ENCODE assay signal across 14 mouse cellular contexts in the genomic region with DNA sequence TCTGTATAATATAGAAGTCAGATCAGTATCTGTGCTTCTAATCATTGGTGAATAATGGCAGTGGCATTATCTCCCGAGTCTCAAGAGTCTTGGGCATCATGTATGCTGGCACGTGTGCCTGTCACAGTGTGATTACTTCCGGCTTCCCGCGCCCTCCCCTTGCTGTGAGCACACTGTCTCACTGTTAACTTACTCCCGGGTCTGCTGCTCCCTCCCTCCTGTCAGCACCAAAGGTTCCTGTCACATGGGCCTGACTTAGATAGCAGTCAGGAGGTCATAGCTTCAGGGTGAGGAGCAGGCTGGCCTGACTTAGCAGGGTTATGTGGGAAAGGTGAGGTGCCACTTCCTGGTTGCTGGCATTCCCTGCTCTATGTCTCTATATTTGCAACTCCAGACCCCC.
DNase-seq lines count a peak whose midpoint lies in the region; ATAC-seq and TF ChIP-seq lines count a peak whose summit lies in the region.
"Had no signal": no experiment of that assay in that cellular context is flagged by ENCODE, and none has a peak within 500 bp of the region (broad histone marks: within the 10 kb centered on the region; RNA-seq: fewer than 3 reads in every experiment).

No protein-coding gene starts in this region.

- no peak for TF ChIP-seq POLR2A in cerebellum, adult 2 months (IDR thresholded peaks at IDR 0.05; ENCODE audit: borderline replicate concordance, insufficient read depth, low read length)

- H3K4me3 ChIP-seq in lung, embryonic 16.5 days (ENCODE audit: low read length), result no peak overlapping the region
- no peak overlapping the region for H3K4me3 ChIP-seq in cerebellum, adult 2 months (replicated peaks; ENCODE audit: insufficient read depth, low read depth, low read length)
- H3K4me3 ChIP-seq: erythroblast, embryonic 14.5 days; midbrain, embryonic 12.5 days had no signal

- ATAC-seq in lung, embryonic 16.5 days (ENCODE audit: low read depth), result 0 out of 2 replicates have a peak, but pooled peaks have one; percentile 38
- peak; percentile 32; the same call in 1 of the 2 replicates for ATAC-seq in neutrophil, adult 5-6 weeks (ENCODE audit: extremely low read depth, insufficient number of reproducible peaks, low FRiP score, poor library complexity, severe bottlenecking)

- WGBS in lung, embryonic 16.5 days, result 31% methylated on average over 6 of the region's 6 CpGs
- 31% methylated on average over 6 of the region's 6 CpGs for WGBS in cerebellum, adult 2 months

- no peak overlapping the region for H3K27ac ChIP-seq in lung, embryonic 16.5 days (ENCODE audit: low read length)
- no peak overlapping the region for H3K27ac ChIP-seq in cerebellum, adult 2 months (ENCODE audit: insufficient read depth, low read length)
- H3K27ac ChIP-seq: kidney, postnatal 0 days; midbrain, embryonic 12.5 days had no signal

- H3K9ac ChIP-seq in lung, embryonic 16.5 days (ENCODE audit: low read length), result no peak overlapping the region
- H3K9ac ChIP-seq: midbrain, embryonic 12.5 days had no signal

- H3K9me3 ChIP-seq in lung, embryonic 16.5 days (ENCODE audit: control insufficient read depth, low read length), result no peaks in the 10 kb centered on the region
- H3K9me3 ChIP-seq: midbrain, embryonic 12.5 days had no signal

- DNase-seq in embryo, embryonic 10 days (ENCODE audit: low spot score), result peak; percentile 43
- DNase-seq in embryo, embryonic 11 days, result no peak
- DNase-seq in lung, postnatal 14 days, result no peak
- peak; percentile 45 for DNase-seq in liver
- no peak for DNase-seq in frontal cortex, postnatal 25 days (ENCODE audit: low spot score in 2 of 2)
- DNase-seq in cerebellum, adult 2 months, result no peak
- DNase-seq: cerebellum, postnatal 14 days; gastrocnemius, postnatal 10 days; spleen, adult 18-20 months had no signal

- no peaks in the 10 kb centered on the region for H3K27me3 ChIP-seq in lung, embryonic 16.5 days (ENCODE audit: control insufficient read depth, insufficient read depth, low read depth, low read length)
- H3K27me3 ChIP-seq in cerebellum, adult 2 months (ENCODE audit: control insufficient read depth, insufficient read depth, low read length), result no peaks in the 10 kb centered on the region
- H3K27me3 ChIP-seq: midbrain, embryonic 12.5 days had no signal

- H3K36me3 ChIP-seq in lung, embryonic 16.5 days (ENCODE audit: control insufficient read depth, insufficient read depth, low read length), result no peaks in the 10 kb centered on the region
- H3K36me3 ChIP-seq: midbrain, embryonic 12.5 days had no signal

- H3K4me2 ChIP-seq in lung, embryonic 16.5 days (ENCODE audit: low read depth, low read length), result no peak overlapping the region
- H3K4me2 ChIP-seq: midbrain, embryonic 12.5 days had no signal

- no peak for TF ChIP-seq CTCF in cerebellum, adult 2 months (IDR thresholded peaks at IDR 0.05; ENCODE audit: borderline replicate concordance, insufficient read depth, low read depth, low read length)

- peaks cover 6% of the 10 kb centered on the region for H3K4me1 ChIP-seq in lung, embryonic 16.5 days (replicated peaks; ENCODE audit: control insufficient read depth, insufficient read depth, low read length)
- no peaks in the 10 kb centered on the region for H3K4me1 ChIP-seq in cerebellum, adult 2 months (ENCODE audit: control insufficient read depth, insufficient read depth, low read length)

Comparison
In these comparisons a context has a peak if more than half of its experiments do, and no peak if none do; other contexts are left out.
1. DNase-seq: peak in embryo, embryonic 10 days (single experiment) and liver (single experiment); none in embryo, embryonic 11 days (single experiment), lung, postnatal 14 days (single experiment), frontal cortex, postnatal 25 days (0 of 2) and cerebellum, adult 2 months (0 of 2).